Mouse (Mus musculus): ENCODE results near the gene Gm20843. TPM values are rescaled to one million over a fixed set of nuclear protein-coding genes. Genes with fewer than 3 reads are reported as not detected.
"Not testable (repeated sequence)": the region's sequence is repeated elsewhere in the genome, so short reads cannot be mapped to it uniquely, and the experiment has no call there.

Gene Gm20843
- polyA plus RNA-seq (2015; fragmentation: Nextera tagmentation; extraction: Ambion mirVana), result not detected in 2 replicates

DNA sequence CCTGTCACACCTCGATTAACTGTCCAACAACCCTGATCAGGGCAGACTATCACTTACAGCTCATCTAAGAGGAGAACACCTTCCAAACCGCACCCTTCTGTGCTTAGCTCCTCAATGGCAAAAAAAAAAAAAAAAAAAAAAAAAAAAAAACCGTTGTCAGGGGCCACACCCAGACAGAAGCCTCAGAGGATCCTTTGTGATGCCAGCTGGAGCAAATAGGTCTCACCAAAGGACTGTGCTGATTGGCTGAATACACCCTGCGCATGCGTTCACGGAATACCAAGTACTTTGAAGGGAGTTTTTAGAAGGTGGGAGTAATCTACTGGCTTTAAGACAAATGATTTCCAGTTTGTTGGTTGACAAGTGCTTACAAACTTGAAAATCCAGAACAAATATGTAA lies at the start of gene Gm20843:
Gene Gm20843 (minus strand): TSS at position 101 of the 400 bp plus-strand sequence.
- not testable (repeated sequence) for H3K4me2 ChIP-seq; H3K9me3 ChIP-seq; H3K27me3 ChIP-seq; H3K4me3 ChIP-seq; H3K4me1 ChIP-seq (replicated peaks); H3K9ac ChIP-seq; H3K36me3 ChIP-seq; H3K27ac ChIP-seq (replicated peaks); ATAC-seq (ENCODE audit: low FRiP score, low read depth)
- no CpG with 5 or more reads among the region's 6 CpGs for WGBS
